Mouse (Mus musculus) lung, postnatal 0 days (tissue): Measurements from ENCODE around the gene Gm13283. TPM values are rescaled to one million over a fixed set of nuclear protein-coding genes. Genes with fewer than 3 reads are reported as not detected.
"Not testable (repeated sequence)": the region's sequence is repeated elsewhere in the genome, so short reads cannot be mapped to it uniquely, and the experiment has no call there.

Experiments used
- ATAC-seq: fragments of 200-750 bp; cut with Nextera tagmentation; 2 replicates; pipeline ENCODE4 v1.8.0; 2017; ENCODE audit warnings: moderate library complexity
- DNase-seq: peaks from one replicate; pipeline ENCODE4 v3.0.0-alpha.2; 2016; ENCODE audit warnings: low spot score
- H3K27ac ChIP-seq: fragments of 300-500 bp; sonication (generic); 2 replicates; pipeline ENCODE4 v1.5.1; 2014; ENCODE audit warnings: antibody characterized with exemption, mild to moderate bottlenecking, low read length, mixed read lengths
- H3K27me3 ChIP-seq: fragments of 300-500 bp; sonication (generic); replicated peaks from 2 replicates; pipeline ENCODE4 v1.6.1; 2014; ENCODE audit warnings: low read length, mixed read lengths; ENCODE audit not compliant: insufficient read depth
- H3K36me3 ChIP-seq: fragments of 300-500 bp; sonication (generic); 2 replicates; pipeline ENCODE4 v1.6.1; 2014; ENCODE audit warnings: low read length, mixed read lengths; ENCODE audit not compliant: insufficient read depth
- H3K4me1 ChIP-seq: fragments of 300-500 bp; sonication (generic); 2 replicates; pipeline ENCODE4 v1.6.1; 2014; ENCODE audit warnings: antibody characterized with exemption, low read depth, low read length, mixed read lengths; ENCODE audit not compliant: insufficient read depth
- H3K4me2 ChIP-seq: fragments of 300-500 bp; sonication (generic); replicated peaks from 2 replicates; pipeline ENCODE4 v1.6.1; 2014; ENCODE audit warnings: low read depth, mild to moderate bottlenecking, low read length, moderate library complexity, mixed read lengths
- H3K4me3 ChIP-seq: fragments of 300-500 bp; sonication (generic); 2 replicates; pipeline ENCODE4 v1.5.1; 2014; ENCODE audit warnings: low read depth, low read length
- H3K9ac ChIP-seq: fragments of 300-500 bp; sonication (generic); replicated peaks from 2 replicates; pipeline ENCODE4 v1.6.1; 2014; ENCODE audit warnings: low read depth, mild to moderate bottlenecking
- H3K9me3 ChIP-seq: fragments of 300-500 bp; sonication (generic); 2 replicates; pipeline ENCODE4 v1.6.1; 2016; ENCODE audit warnings: low read length, mixed read lengths
- CTCF ChIP-seq: IDR thresholded peaks from 2 replicates; pipeline ENCODE4 v1.5.1; 2016; ENCODE audit warnings: antibody characterized with exemption, mild to moderate bottlenecking
- WGBS: fragments of 180-500 bp; shearing (Covaris S2); extraction: QIAGEN DNeasy Blood & Tissue Kit; methylation state at CpG from one replicate; pipeline ENCODE4 v1.1.7; 2014; 5-methylcytosine and 5-hydroxymethylcytosine counted together
- polyA plus RNA-seq: library from polyadenylated mRNA; unstranded; fragments of >200 nt; fragmentation: Nextera tagmentation; extraction: Ambion mirVana; gene quantifications from 2 replicates; pipeline ENCODE4 v1.2.1, GENCODE M21; 2015

Gene Gm13283
- polyA plus RNA-seq, 1 experiment from 2014 or later: 0.44 TPM

GRCm38 (mm10) chr4:88788402-88788801 lies 28.5 kb downstream of the Gm13283 start, which contains the start of gene Gm13277:
Gene Gm13277 (plus strand): TSS chr4:88788632.
- DNase-seq, H3K27ac ChIP-seq, ATAC-seq, H3K4me1 ChIP-seq, H3K27me3 ChIP-seq, H3K9me3 ChIP-seq, H3K4me2 ChIP-seq, H3K36me3 ChIP-seq, H3K9ac ChIP-seq, H3K4me3 ChIP-seq: not testable (repeated sequence)
- no CpG with 5 or more reads among the region's 28 CpGs for WGBS
- peak; percentile 60 for TF ChIP-seq CTCF

DNA sequence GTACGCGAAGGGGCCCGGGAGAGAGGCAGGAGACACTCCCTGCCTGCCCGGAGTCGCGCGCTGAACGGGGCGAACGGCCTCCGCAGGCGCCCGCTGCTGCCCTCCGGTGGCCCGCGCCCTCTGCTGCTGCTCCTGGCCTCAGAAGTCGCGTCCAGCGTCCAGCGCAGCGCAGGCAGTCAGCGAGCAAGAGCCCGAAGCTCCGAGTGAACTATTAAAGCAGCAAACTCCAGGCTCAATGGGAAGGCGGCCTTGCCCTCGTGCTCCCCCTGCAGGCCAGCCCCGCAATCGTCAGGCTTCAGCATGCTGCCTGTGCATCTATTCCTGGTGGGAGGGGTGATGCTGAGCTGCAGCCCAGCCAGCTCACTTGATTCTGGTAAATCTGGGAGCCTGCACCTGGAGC lies 31.3 kb downstream of the Gm13283 start, which contains the start of gene Gm13278:
Gene Gm13278 (plus strand): TSS at position 301 of the 400 bp plus-strand sequence.
- H3K4me2 ChIP-seq, H3K4me1 ChIP-seq, H3K4me3 ChIP-seq, H3K27me3 ChIP-seq, H3K9me3 ChIP-seq, H3K36me3 ChIP-seq, DNase-seq, H3K9ac ChIP-seq, H3K27ac ChIP-seq, ATAC-seq: not testable (repeated sequence)
- WGBS: no CpG with 5 or more reads among the region's 28 CpGs

DNA sequence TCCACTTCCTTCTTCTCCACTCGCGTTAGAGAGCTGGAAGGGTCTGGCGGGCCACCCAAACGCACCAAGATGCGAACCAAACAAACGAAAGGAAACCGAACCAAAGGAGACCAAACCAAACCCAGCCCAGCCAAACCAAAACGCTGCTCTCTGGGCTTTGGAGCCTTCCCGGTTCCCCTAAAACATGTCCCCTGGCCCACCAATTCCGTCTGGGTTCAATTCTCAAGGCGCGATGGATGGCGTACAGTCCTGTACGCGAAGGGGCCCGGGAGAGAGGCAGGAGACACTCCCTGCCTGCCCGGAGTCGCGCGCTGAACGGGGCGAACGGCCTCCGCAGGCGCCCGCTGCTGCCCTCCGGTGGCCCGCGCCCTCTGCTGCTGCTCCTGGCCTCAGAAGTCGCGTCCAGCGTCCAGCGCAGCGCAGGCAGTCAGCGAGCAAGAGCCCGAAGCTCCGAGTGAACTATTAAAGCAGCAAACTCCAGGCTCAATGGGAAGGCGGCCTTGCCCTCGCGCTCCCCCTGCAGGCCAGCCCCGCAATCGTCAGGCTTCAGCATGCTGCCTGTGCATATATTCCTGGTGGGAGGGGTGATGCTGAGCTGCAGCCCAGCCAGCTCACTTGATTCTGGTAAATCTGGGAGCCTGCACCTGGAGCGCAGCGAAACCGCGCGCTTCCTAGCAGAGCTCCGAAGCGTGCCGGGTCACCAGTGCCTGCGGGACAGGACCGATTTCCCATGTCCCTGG lies 34.2 kb downstream of the Gm13283 start, which contains the start of gene Gm13275:
Gene Gm13275 (plus strand): TSS at position 552 of the 740 bp plus-strand sequence.
- not testable (repeated sequence) for H3K9me3 ChIP-seq, H3K4me1 ChIP-seq, H3K9ac ChIP-seq, H3K36me3 ChIP-seq, H3K4me2 ChIP-seq, H3K27me3 ChIP-seq, DNase-seq, H3K4me3 ChIP-seq, H3K27ac ChIP-seq, ATAC-seq
- TF ChIP-seq CTCF: peak; percentile 49
- WGBS: 0% methylated on average over 6 of the region's 52 CpGs

DNA sequence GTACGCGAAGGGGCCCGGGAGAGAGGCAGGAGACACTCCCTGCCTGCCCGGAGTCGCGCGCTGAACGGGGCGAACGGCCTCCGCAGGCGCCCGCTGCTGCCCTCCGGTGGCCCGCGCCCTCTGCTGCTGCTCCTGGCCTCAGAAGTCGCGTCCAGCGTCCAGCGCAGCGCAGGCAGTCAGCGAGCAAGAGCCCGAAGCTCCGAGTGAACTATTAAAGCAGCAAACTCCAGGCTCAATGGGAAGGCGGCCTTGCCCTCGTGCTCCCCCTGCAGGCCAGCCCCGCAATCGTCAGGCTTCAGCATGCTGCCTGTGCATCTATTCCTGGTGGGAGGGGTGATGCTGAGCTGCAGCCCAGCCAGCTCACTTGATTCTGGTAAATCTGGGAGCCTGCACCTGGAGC lies 37.2 kb downstream of the Gm13283 start, which contains the start of gene Gm13279:
Gene Gm13279 (plus strand): TSS at position 301 of the 400 bp plus-strand sequence.
- ATAC-seq, H3K4me3 ChIP-seq, H3K9me3 ChIP-seq, H3K36me3 ChIP-seq, H3K27ac ChIP-seq, H3K4me2 ChIP-seq, H3K4me1 ChIP-seq, H3K9ac ChIP-seq, DNase-seq, H3K27me3 ChIP-seq: not testable (repeated sequence)
- WGBS: no CpG with 5 or more reads among the region's 28 CpGs

- not testable (repeated sequence) for H3K9me3 ChIP-seq, H3K4me1 ChIP-seq, H3K4me2 ChIP-seq, H3K36me3 ChIP-seq, H3K27ac ChIP-seq, H3K27me3 ChIP-seq, ATAC-seq, H3K4me3 ChIP-seq, H3K9ac ChIP-seq, DNase-seq
- WGBS: 14% methylated on average over 1 of the region's 7 CpGs
Observed at GRCm38 (mm10) chr4:88799365-88799764, 39.4 kb downstream of the Gm13283 start, which contains the start of gene Gm13285. Gene Gm13285 (plus strand): TSS chr4:88799665.

DNA sequence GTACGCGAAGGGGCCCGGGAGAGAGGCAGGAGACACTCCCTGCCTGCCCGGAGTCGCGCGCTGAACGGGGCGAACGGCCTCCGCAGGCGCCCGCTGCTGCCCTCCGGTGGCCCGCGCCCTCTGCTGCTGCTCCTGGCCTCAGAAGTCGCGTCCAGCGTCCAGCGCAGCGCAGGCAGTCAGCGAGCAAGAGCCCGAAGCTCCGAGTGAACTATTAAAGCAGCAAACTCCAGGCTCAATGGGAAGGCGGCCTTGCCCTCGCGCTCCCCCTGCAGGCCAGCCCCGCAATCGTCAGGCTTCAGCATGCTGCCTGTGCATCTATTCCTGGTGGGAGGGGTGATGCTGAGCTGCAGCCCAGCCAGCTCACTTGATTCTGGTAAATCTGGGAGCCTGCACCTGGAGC lies 43.0 kb downstream of the Gm13283 start, which contains the start of gene Gm13287:
Gene Gm13287 (plus strand): TSS at position 301 of the 400 bp plus-strand sequence.
- not testable (repeated sequence) for H3K36me3 ChIP-seq, ATAC-seq, H3K9me3 ChIP-seq, H3K4me1 ChIP-seq, H3K9ac ChIP-seq, DNase-seq, H3K27me3 ChIP-seq, H3K27ac ChIP-seq, H3K4me3 ChIP-seq, H3K4me2 ChIP-seq
- WGBS: no CpG with 5 or more reads among the region's 29 CpGs

GRCm38 (mm10) chr4:88805231-88805630 lies 45.3 kb downstream of the Gm13283 start, which contains the start of gene Gm13288:
Gene Gm13288 (plus strand): TSS chr4:88805531.
- not testable (repeated sequence) for H3K4me3 ChIP-seq, H3K27me3 ChIP-seq, ATAC-seq, H3K27ac ChIP-seq, H3K4me1 ChIP-seq, DNase-seq, H3K36me3 ChIP-seq, H3K9ac ChIP-seq, H3K4me2 ChIP-seq, H3K9me3 ChIP-seq
- no CpG with 5 or more reads among the region's 8 CpGs for WGBS
